Mouse (Mus musculus) splenic B cell, adult 2 months (primary cell): ENCODE measurements around the gene Mtss1l.
"Not testable (repeated sequence)": the region's sequence is repeated elsewhere in the genome, so short reads cannot be mapped to it uniquely, and the experiment has no call there.

Source experiments
- DNase-seq: peaks from one replicate; pipeline ENCODE4 v3.0.0-alpha.2; 2011; ENCODE audit warnings: low read depth, low spot score
- H3K27me3 ChIP-seq: 2 replicates; pipeline ENCODE4 v1.6.1; 2012; ENCODE audit warnings: mild to moderate bottlenecking, low read length, moderate library complexity, mixed read lengths; ENCODE audit not compliant: control insufficient read depth, poor library complexity, insufficient read depth, severe bottlenecking
- H3K36me3 ChIP-seq: 2 replicates; pipeline ENCODE4 v1.6.1; 2012; ENCODE audit warnings: mild to moderate bottlenecking, low read length, moderate library complexity, mixed read lengths; ENCODE audit not compliant: control insufficient read depth, poor library complexity, insufficient read depth, severe bottlenecking

Gene Mtss1l

GRCm38 (mm10) chr8:110774047-110774446, 52.8 kb downstream of the Mtss1l start:
- no peak for DNase-seq
- Histone ChIP-seq H3K36me3 (no peaks in the 10 kb centered on the region), H3K27me3 (no peaks in the 10 kb centered on the region)

GRCm38 (mm10) chr8:110774725-110775124, 53.4 kb downstream of the Mtss1l start:
- Histone ChIP-seq H3K36me3 (no peaks in the 10 kb centered on the region), H3K27me3 (no peaks in the 10 kb centered on the region)
- no peak for DNase-seq

GRCm38 (mm10) chr8:110775316-110775715, 54.0 kb downstream of the Mtss1l start:
- DNase-seq = no peak
- H3K27me3 ChIP-seq = no peaks in the 10 kb centered on the region
- no peaks in the 10 kb centered on the region for H3K36me3 ChIP-seq

DNA sequence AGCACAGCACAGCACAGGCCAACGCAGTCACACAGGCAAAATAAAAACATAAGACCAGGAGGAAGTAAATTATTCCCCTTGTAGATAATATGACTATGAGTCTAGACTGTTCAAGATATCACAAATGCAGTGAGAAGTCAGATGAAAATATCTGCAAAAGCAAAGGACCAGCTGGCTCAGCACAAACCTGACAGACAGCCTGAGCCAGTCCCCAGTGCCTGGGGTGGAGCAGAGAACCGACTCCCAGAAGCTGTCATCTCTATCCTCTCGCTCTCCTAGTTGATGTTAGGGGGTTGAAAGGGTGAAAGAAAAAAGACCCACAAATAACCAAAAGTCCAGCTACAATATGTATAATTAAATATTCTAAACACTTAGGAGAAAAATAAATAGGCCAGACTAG, 54.4 kb downstream of the Mtss1l start:
- Histone ChIP-seq H3K27me3 (no peaks in the 10 kb centered on the region), H3K36me3 (no peaks in the 10 kb centered on the region)
- no peak for DNase-seq

DNA sequence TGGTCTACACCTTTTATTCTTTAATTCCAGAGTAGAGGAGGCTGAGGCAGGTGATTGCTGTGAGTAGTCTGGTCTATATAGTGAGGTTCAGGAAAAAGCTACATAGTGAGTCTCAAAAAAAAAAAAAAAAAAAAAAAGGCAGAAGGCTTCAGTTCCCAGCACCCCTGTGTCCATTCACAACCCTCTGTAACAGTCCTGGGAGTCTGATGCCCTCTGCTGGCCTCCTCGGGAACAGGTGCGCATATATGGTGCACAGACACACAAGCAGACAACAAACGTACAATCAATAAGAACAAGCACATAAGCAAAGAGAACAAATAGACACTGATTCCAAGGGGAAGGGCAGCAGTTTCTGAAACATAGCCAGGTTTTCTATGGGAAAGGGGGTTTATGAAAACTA, 55.1 kb downstream of the Mtss1l start:
- H3K36me3 ChIP-seq = no peaks in the 10 kb centered on the region
- no peak for DNase-seq
- no peaks in the 10 kb centered on the region for H3K27me3 ChIP-seq

DNA sequence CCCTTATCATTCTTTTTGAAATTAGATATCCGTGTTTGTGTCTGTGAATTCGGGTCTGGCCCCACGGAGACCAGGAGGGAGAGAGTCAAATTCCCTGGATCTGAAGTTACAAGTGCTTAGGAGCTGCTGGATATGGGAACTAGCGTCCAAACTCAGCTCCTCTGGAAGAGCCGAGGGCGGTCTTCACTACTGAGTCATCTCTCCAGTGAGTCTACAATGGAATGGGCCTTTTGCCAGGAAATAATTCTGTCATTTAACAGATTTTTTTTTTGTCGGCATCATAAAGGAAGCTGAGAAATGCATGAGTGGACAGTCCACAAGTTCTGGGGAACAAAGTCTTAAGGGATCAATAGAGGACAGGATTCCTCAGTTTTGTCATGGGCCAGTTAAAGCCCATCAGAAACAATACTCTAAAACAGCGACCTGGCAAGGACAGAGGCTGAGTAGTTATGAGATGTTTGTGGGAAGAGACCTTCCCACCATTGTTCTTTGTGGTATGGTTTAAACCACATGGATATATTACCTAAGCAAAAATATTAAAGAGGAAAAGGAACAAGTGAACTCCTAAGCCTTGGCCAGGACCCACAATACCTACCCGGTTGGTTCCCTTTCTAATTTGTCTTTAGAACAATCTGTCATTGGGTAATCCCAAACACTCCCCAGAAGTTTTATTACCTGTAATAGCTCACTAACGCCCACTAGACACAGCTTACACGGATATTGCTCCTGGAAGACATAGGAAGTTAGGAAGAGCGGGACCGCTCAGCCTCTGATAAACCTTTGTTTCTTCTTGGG, 58.8 kb downstream of the Mtss1l start:
- Histone ChIP-seq H3K36me3 (no peaks in the 10 kb centered on the region), H3K27me3 (no peaks in the 10 kb centered on the region)
- DNase-seq = no peak

GRCm38 (mm10) chr8:110785366-110785765, 64.1 kb downstream of the Mtss1l start:
- H3K36me3 ChIP-seq = no peaks in the 10 kb centered on the region
- no peak for DNase-seq
- no peaks in the 10 kb centered on the region for H3K27me3 ChIP-seq

DNA sequence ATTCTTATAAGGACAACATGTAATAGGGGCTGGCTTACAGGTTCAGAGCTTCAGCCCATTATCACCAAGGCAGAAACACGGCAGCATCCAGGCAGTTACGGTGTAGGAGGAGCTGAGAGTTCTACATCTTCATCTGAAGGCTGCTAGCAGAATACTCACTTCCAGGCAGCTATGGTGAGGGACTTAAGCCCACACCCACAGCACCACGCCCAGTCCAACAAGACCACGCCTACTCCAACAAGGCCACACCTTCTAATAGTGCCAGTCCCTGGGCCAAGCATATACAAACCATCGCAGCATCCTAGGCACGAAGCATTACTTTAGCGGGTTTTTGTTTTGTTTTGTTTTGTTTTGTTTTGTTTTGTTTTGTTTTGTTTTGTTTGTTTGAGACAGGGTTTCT, 65.2 kb downstream of the Mtss1l start:
- not testable (repeated sequence) for DNase-seq, H3K36me3 ChIP-seq, H3K27me3 ChIP-seq

DNA sequence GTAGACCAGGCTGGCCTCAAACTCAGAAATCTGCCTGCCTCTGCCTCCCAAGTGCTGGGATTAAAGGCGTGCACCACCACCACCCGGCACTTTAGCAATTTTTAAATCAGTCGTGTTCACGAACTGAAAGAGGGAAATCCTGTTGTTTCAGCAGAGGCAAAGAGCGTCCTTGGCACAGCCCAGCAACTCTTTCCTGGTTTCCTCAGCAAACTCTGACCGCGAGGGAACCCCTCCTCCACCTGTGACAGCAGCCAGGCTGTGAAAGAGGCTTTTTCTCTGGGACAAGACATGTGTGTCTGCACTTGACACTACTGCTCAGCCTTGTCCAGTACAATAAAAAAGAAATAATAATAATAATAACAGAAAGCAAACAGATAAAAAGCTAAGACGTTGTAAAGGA, 65.7 kb downstream of the Mtss1l start:
- DNase-seq = no peak
- no peaks in the 10 kb centered on the region for H3K27me3 ChIP-seq
- no peaks in the 10 kb centered on the region for H3K36me3 ChIP-seq

GRCm38 (mm10) chr8:110787411-110787954, 66.2 kb downstream of the Mtss1l start:
- DNase-seq = no peak
- no peaks in the 10 kb centered on the region for H3K27me3 ChIP-seq
- no peaks in the 10 kb centered on the region for H3K36me3 ChIP-seq

DNA sequence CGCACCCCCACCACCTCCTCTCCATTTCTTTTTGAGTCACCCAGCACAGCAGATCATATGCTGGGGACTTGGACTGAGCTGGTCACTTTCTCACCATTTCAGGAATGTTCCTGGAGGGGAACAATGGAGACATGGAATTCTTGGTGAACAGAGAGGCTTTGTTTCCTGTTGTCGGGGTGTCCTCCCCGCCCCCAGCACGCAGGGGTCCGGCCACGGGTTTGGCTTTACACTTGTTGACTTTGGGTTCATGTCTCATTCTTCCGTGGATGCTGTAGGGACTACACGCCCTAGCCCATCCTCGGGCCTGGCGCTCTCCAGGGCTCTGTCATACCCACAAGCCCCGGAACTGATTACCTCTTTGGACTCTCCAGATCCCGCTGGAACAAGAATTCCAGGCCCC, 67.7 kb downstream of the Mtss1l start:
- Histone ChIP-seq H3K27me3 (no peaks in the 10 kb centered on the region), H3K36me3 (no peaks in the 10 kb centered on the region)
- DNase-seq = no peak

DNA sequence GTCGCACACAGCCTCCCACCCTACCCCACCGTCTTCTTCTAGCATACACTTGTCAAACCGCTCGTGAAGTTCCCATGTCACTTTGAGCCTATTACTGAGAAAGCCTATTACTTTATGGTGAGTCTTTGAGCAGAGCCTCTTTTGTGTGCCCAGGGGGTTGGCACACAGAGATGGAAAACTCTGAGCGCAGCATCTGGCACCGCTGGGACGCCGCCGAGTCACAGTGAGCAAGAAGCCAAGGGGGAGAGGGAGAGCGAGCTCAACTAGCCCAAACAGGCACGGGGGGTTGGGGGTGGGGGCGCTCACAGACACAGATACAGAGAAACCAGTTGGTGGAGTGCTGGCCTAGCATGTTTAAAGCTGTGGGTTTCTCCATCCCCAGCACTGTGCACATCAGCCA, 68.3 kb downstream of the Mtss1l start:
- no peaks in the 10 kb centered on the region for H3K36me3 ChIP-seq
- DNase-seq = no peak
- no peaks in the 10 kb centered on the region for H3K27me3 ChIP-seq

- Histone ChIP-seq H3K36me3 (no peaks in the 10 kb centered on the region), H3K27me3 (no peaks in the 10 kb centered on the region)
- no peak for DNase-seq
Measured at GRCm38 (mm10) chr8:110790270-110790669, 69.0 kb downstream of the Mtss1l start.
